Mouse (Mus musculus): Measurements from ENCODE around the gene Nek6.

GRCm38 (mm10) chr2:38519934-38520333 lies 8.5 kb downstream of the Nek6 start:
- TF ChIP-seq POLR2A (IDR thresholded peaks at IDR 0.05; ENCODE audit: extremely low read depth, insufficient read depth, low read length) (no peak), CTCF (IDR thresholded peaks at IDR 0.05; ENCODE audit: extremely low read depth, insufficient read depth, low read length) (no peak)

Data from cortical plate, adult 2 months (tissue).